ENCODE assay signal across 11 mouse cellular contexts in genomic region chr8:105624401-105624800, GRCm38 (mm10). TPM values are rescaled to one million over a fixed set of nuclear protein-coding genes. Genes with fewer than 3 reads are reported as not detected.
DNase-seq lines count a peak whose midpoint lies in the region; ATAC-seq lines count a peak whose summit lies in the region.
"Had no signal": no experiment of that assay in that cellular context is flagged by ENCODE, and none has a peak within 500 bp of the region (broad histone marks: within the 10 kb centered on the region; RNA-seq: fewer than 3 reads in every experiment).

No protein-coding gene starts in this region.

- H3K27ac ChIP-seq in kidney, embryonic 16.5 days (ENCODE audit: low read length) = peak overlapping the region; percentile 92
- peak overlapping the region; percentile 27 for H3K27ac ChIP-seq in embryonic facial prominence, embryonic 10.5 days (replicated peaks)

- H3K4me3 ChIP-seq in kidney, embryonic 16.5 days (ENCODE audit: low read length) = no peak overlapping the region
- no peak overlapping the region for H3K4me3 ChIP-seq in embryonic facial prominence, embryonic 10.5 days

- H3K27me3 ChIP-seq in kidney, embryonic 16.5 days (ENCODE audit: insufficient read depth, low read length) = no peaks in the 10 kb centered on the region
- H3K27me3 ChIP-seq in embryonic facial prominence, embryonic 10.5 days (replicated peaks; ENCODE audit: low read depth, poor library complexity, severe bottlenecking) = no peaks in the 10 kb centered on the region

- no peaks in the 10 kb centered on the region for H3K9me3 ChIP-seq in kidney, embryonic 16.5 days (ENCODE audit: low read length)
- no peaks in the 10 kb centered on the region for H3K9me3 ChIP-seq in embryonic facial prominence, embryonic 10.5 days
- H3K9me3 ChIP-seq: G1E had no signal

- 31% methylated on average over 3 of the region's 3 CpGs for WGBS in kidney, embryonic 16.5 days
- WGBS in embryonic facial prominence, embryonic 10.5 days = 64% methylated on average over 3 of the region's 3 CpGs

- no peak for ATAC-seq in kidney, embryonic 16.5 days (ENCODE audit: low FRiP score, low TSS enrichment)

- intact Hi-C loops in heart, postnatal 25 days (cut with DNase I) = loop anchor here (5.0 kb wide), 2 partner anchors 57 to 308 kb away; partner anchors contain the start of genes Atp6v0d1 and Ctrl

- peaks cover 39% of the 10 kb centered on the region for H3K4me1 ChIP-seq in kidney, embryonic 16.5 days (ENCODE audit: insufficient read depth, low read length)
- H3K4me1 ChIP-seq in embryonic facial prominence, embryonic 10.5 days = peaks cover 44% of the 10 kb centered on the region

- peaks cover 25% of the 10 kb centered on the region for H3K36me3 ChIP-seq in kidney, embryonic 16.5 days (ENCODE audit: insufficient read depth, low read length)
- peaks cover 39% of the 10 kb centered on the region for H3K36me3 ChIP-seq in embryonic facial prominence, embryonic 10.5 days (replicated peaks)

- no peak for DNase-seq in kidney, adult 8-10 months
- DNase-seq in embryonic facial prominence, embryonic 10.5 days (ENCODE audit: low spot score) = no peak
- DNase-seq in layer of hippocampus, adult 9-11 months = peak; percentile 91
- peak; percentile 81 for DNase-seq in right cerebral cortex, postnatal 25 days
- no peak for DNase-seq in gastrocnemius, adult 8-10 months (ENCODE audit: low spot score in 2 of 2)
- DNase-seq in heart, postnatal 25 days (ENCODE audit: low spot score) = no peak
- DNase-seq in gastrocnemius, postnatal 10 days = no peak
- DNase-seq: cerebellum, adult 18-20 months; gastrocnemius, postnatal 25 days had no signal

- no peak overlapping the region; the same call in 1 of the 2 replicates for H3K9ac ChIP-seq in kidney, embryonic 16.5 days (replicated peaks; ENCODE audit: low read length)

- H3K4me2 ChIP-seq in kidney, embryonic 16.5 days (replicated peaks; ENCODE audit: low read depth, low read length) = no peak overlapping the region

RNA-seq across cellular contexts. Expression of gene Ctcf, which starts 12.0 kb away (rescaled TPM):
- polyA plus RNA-seq in kidney, embryonic 16.5 days (2015; fragmentation: Nextera tagmentation; extraction: Ambion mirVana) = 117 and 134 TPM in 2 replicates
- polyA plus RNA-seq in embryonic facial prominence, embryonic 10.5 days (2016; fragmentation: Nextera tagmentation; extraction: Ambion mirVana) = 136 and 137 TPM in 2 replicates
- 10 to 100 TPM; 32.9 to 39.2 (median 34.2) TPM for total RNA-seq in gastrocnemius, adult 8-10 months (2022)
- 10 to 100 TPM; 36.4 to 43.6 TPM for total RNA-seq in heart, postnatal 25 days (2021)
- total RNA-seq in gastrocnemius, postnatal 10 days (2021) = 10 to 100 TPM; 43.7 to 46.7 TPM

RNA-seq across cellular contexts. Expression of gene Agrp, which starts 12.8 kb away (rescaled TPM):
- polyA plus RNA-seq in kidney, embryonic 16.5 days (2015; fragmentation: Nextera tagmentation; extraction: Ambion mirVana) = 0.84 and 1.2 TPM in 2 replicates
- polyA plus RNA-seq in embryonic facial prominence, embryonic 10.5 days (2016; fragmentation: Nextera tagmentation; extraction: Ambion mirVana) = 0.59 and 0.64 TPM in 2 replicates
- total RNA-seq in gastrocnemius, adult 8-10 months (2022) = not detected
- not detected for total RNA-seq in heart, postnatal 25 days (2021)
- under 1 TPM; 0.84 to 0.85 TPM for total RNA-seq in gastrocnemius, postnatal 10 days (2021)
- total RNA-seq: G1E had no signal
- polyA plus RNA-seq: G1E had no signal

RNA-seq across cellular contexts. Expression of gene Ripor1, which starts 19.3 kb away (rescaled TPM):
- 44.5 and 46.3 TPM in 2 replicates for polyA plus RNA-seq in kidney, embryonic 16.5 days (2015; fragmentation: Nextera tagmentation; extraction: Ambion mirVana)
- 13.5 and 15.9 TPM in 2 replicates for polyA plus RNA-seq in embryonic facial prominence, embryonic 10.5 days (2016; fragmentation: Nextera tagmentation; extraction: Ambion mirVana)
- total RNA-seq in gastrocnemius, adult 8-10 months (2022) = 10 to 100 TPM; 15.8 to 17.2 (median 16.6) TPM
- 10 to 100 TPM; 41.7 to 50.9 TPM for total RNA-seq in heart, postnatal 25 days (2021)
- 10 to 100 TPM; 20.7 to 26.9 TPM for total RNA-seq in gastrocnemius, postnatal 10 days (2021)

RNA-seq across cellular contexts. Expression of gene Atp6v0d1, which starts 58.6 kb away (rescaled TPM):
- 106 and 111 TPM in 2 replicates for polyA plus RNA-seq in kidney, embryonic 16.5 days (2015; fragmentation: Nextera tagmentation; extraction: Ambion mirVana)
- polyA plus RNA-seq in embryonic facial prominence, embryonic 10.5 days (2016; fragmentation: Nextera tagmentation; extraction: Ambion mirVana) = 64.7 and 64.9 TPM in 2 replicates
- total RNA-seq in gastrocnemius, adult 8-10 months (2022) = 10 to 100 TPM; 42.2 to 45.3 (median 44.1) TPM
- 10 to 100 TPM; 45.7 to 53.2 TPM for total RNA-seq in heart, postnatal 25 days (2021)
- total RNA-seq in gastrocnemius, postnatal 10 days (2021) = 10 to 100 TPM; 49.3 to 54.2 TPM

Comparison
In these comparisons a context has a peak if more than half of its experiments do, and no peak if none do; other contexts are left out.
1. DNase-seq: peak in layer of hippocampus, adult 9-11 months (single experiment) and right cerebral cortex, postnatal 25 days (single experiment); none in kidney, adult 8-10 months (0 of 2), embryonic facial prominence, embryonic 10.5 days (single experiment), gastrocnemius, adult 8-10 months (0 of 2), heart, postnatal 25 days (single experiment) and gastrocnemius, postnatal 10 days (single experiment).